Mouse (Mus musculus) small intestine, adult 2 months (tissue): Measurements from ENCODE around the gene Tmem231.

Source experiments
- CTCF ChIP-seq: fragments of 200-500 bp; IDR thresholded peaks from 2 replicates; pipeline ENCODE4 v1.5.1; 2012; ENCODE audit warnings: low read depth, mild to moderate bottlenecking, control low read depth, inconsistent platforms, low read length, moderate library complexity, mixed read lengths; ENCODE audit not compliant: insufficient replicate concordance, insufficient read length; ENCODE audit errors: extremely low read depth
- POLR2A ChIP-seq: fragments of 200-500 bp; IDR thresholded peaks from 2 replicates; pipeline ENCODE4 v1.6.1; 2012; ENCODE audit warnings: low read depth, mild to moderate bottlenecking, control low read depth, inconsistent platforms, low read length, moderate library complexity

GRCm38 (mm10) chr8:111963546-111963945 lies 29.9 kb upstream of the Tmem231 start:
- TF ChIP-seq POLR2A (no peak), CTCF (no peak)
